Comparison of ENCODE assay signal across 8 mouse cellular contexts in the genomic region with DNA sequence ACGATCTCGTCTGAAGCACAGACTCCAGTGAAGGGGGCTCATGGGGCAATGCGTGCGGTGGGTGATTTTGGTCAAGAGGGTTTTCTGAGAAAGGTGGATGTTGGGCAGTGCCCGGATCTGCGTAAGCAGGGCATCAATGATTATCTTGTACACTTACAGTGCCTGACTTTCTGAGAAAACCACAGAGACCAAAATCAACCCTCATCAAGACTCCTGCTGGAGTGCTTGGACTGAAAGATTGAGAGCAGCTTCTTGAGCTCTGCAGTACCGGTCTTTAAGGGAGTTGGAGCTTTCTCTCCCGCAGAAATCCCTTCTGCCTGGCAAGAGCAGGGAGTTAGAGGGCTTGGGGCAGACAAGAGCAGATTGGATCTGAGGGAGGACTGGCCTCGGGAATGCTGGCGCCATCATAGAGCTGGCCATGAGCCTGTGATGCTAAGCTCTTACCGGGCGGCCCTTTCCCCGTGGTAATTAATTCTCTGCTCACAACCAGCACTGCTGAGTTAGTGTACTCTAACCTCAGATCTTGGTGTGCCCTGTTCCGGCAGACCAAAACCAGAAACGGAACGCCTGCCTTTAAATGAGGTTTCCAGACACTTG. TPM values are rescaled to one million over a fixed set of nuclear protein-coding genes. Genes with fewer than 3 reads are reported as not detected.
DNase-seq lines count a peak whose midpoint lies in the region; ATAC-seq and TF ChIP-seq lines count a peak whose summit lies in the region.

No protein-coding gene starts in this region.

- peak overlapping the region; percentile 66; the same call in 1 of the 2 replicates for H3K9ac ChIP-seq in forebrain, embryonic 16.5 days (replicated peaks; ENCODE audit: low read depth, low read length)
- H3K9ac ChIP-seq in kidney, postnatal 0 days (ENCODE audit: low read depth, low read length) = peak overlapping the region; percentile 73
- peak overlapping the region; percentile 64 for H3K9ac ChIP-seq in midbrain, embryonic 14.5 days (replicated peaks; ENCODE audit: low read length)

- ATAC-seq in forebrain, embryonic 16.5 days = no peak
- ATAC-seq in kidney, postnatal 0 days (replicated peaks; ENCODE audit: low FRiP score, low read depth) = no peak
- ATAC-seq in midbrain, embryonic 14.5 days (ENCODE audit: low FRiP score, low TSS enrichment) = no peak

- H3K4me2 ChIP-seq in forebrain, embryonic 16.5 days (ENCODE audit: low read length) = peak overlapping the region; percentile 98
- H3K4me2 ChIP-seq in kidney, postnatal 0 days (ENCODE audit: low read length) = peak overlapping the region; percentile 97
- peak overlapping the region; percentile 98 for H3K4me2 ChIP-seq in midbrain, embryonic 14.5 days (ENCODE audit: low read length)

- no peak overlapping the region for H3K27ac ChIP-seq in forebrain, embryonic 16.5 days (ENCODE audit: low read length)
- H3K27ac ChIP-seq in kidney, postnatal 0 days = peak overlapping the region; percentile 88; the same call in 1 of the 2 replicates
- H3K27ac ChIP-seq in midbrain, embryonic 14.5 days (replicated peaks; ENCODE audit: low read depth, low read length) = no peak overlapping the region

- no peaks in the 10 kb centered on the region for H3K9me3 ChIP-seq in forebrain, embryonic 16.5 days (ENCODE audit: control insufficient read depth, low read length)
- no peaks in the 10 kb centered on the region for H3K9me3 ChIP-seq in kidney, postnatal 0 days (replicated peaks; ENCODE audit: low read length)
- no peaks in the 10 kb centered on the region for H3K9me3 ChIP-seq in midbrain, embryonic 14.5 days (ENCODE audit: control insufficient read depth, low read length)

- H3K36me3 ChIP-seq in forebrain, embryonic 16.5 days (ENCODE audit: control insufficient read depth, insufficient read depth) = no peaks in the 10 kb centered on the region
- H3K36me3 ChIP-seq in kidney, postnatal 0 days (ENCODE audit: insufficient read depth, low read length) = no peaks in the 10 kb centered on the region
- H3K36me3 ChIP-seq in midbrain, embryonic 14.5 days (ENCODE audit: control insufficient read depth, insufficient read depth, low read length) = no peaks in the 10 kb centered on the region

- peak; percentile 29 for DNase-seq in adrenal gland, postnatal 14 days
- no peak for DNase-seq in adrenal gland, adult 8-10 months
- peak; percentile 13 for DNase-seq in right cerebral cortex, postnatal 25 days
- no peak for DNase-seq in right cerebral cortex, adult 18-20 months
- peak; percentile 22 for DNase-seq in kidney, postnatal 0 days (ENCODE audit: low spot score)
- peak; percentile 20 for DNase-seq in midbrain, embryonic 14.5 days
- no peak for DNase-seq in thymus, adult 18-20 months

- TF ChIP-seq CTCF in kidney, postnatal 0 days (IDR thresholded peaks at IDR 0.05; ENCODE audit: low read depth) = no peak

- H3K27me3 ChIP-seq in forebrain, embryonic 16.5 days (replicated peaks; ENCODE audit: control insufficient read depth, insufficient read depth, low read length) = peaks cover 8% of the 10 kb centered on the region
- no peaks in the 10 kb centered on the region for H3K27me3 ChIP-seq in kidney, postnatal 0 days (ENCODE audit: insufficient read depth, low read length)
- H3K27me3 ChIP-seq in midbrain, embryonic 14.5 days (ENCODE audit: control insufficient read depth, insufficient read depth, low read length) = peaks cover 24% of the 10 kb centered on the region

- H3K4me3 ChIP-seq in forebrain, embryonic 16.5 days (replicated peaks; ENCODE audit: low read length) = peak overlapping the region; percentile 71
- H3K4me3 ChIP-seq in kidney, postnatal 0 days (replicated peaks; ENCODE audit: low read depth, low read length) = peak overlapping the region; percentile 68
- peak overlapping the region; percentile 65 for H3K4me3 ChIP-seq in midbrain, embryonic 14.5 days (replicated peaks; ENCODE audit: low read depth, low read length)

- H3K4me1 ChIP-seq in forebrain, embryonic 16.5 days (replicated peaks; ENCODE audit: control insufficient read depth, insufficient read depth, low read length) = peaks cover 22% of the 10 kb centered on the region
- H3K4me1 ChIP-seq in kidney, postnatal 0 days (replicated peaks; ENCODE audit: insufficient read depth, low read length) = no peaks in the 10 kb centered on the region; the same call in 1 of the 2 replicates
- peaks cover 12% of the 10 kb centered on the region; the same call in 1 of the 2 replicates for H3K4me1 ChIP-seq in midbrain, embryonic 14.5 days (ENCODE audit: control insufficient read depth, insufficient read depth, low read length)

- 13% methylated on average over 16 of the region's 16 CpGs for WGBS in forebrain, embryonic 16.5 days
- 11% methylated on average over 16 of the region's 16 CpGs for WGBS in kidney, postnatal 0 days
- 13% methylated on average over 16 of the region's 16 CpGs for WGBS in midbrain, embryonic 14.5 days

RNA-seq across cellular contexts. Expression of gene Metrnl, which starts 2.4 kb away (rescaled TPM):
- 32.8 and 48.8 TPM in 2 replicates for total RNA-seq in adrenal gland, postnatal 14 days (2021)
- 10 to 100 TPM; 10.8 to 29.6 (median 21.0) TPM for total RNA-seq in adrenal gland, adult 8-10 months (2022)
- 6.0 and 6.3 TPM in 2 replicates for polyA plus RNA-seq in forebrain, embryonic 16.5 days (2015; fragmentation: Nextera tagmentation; extraction: Ambion mirVana)
- 29.3 and 35.4 TPM in 2 replicates for polyA plus RNA-seq in kidney, postnatal 0 days (2015; fragmentation: Nextera tagmentation; extraction: Ambion mirVana)
- polyA plus RNA-seq in midbrain, embryonic 14.5 days (2014; fragmentation: Nextera tagmentation; extraction: Ambion mirVana) = 10.2 and 11.0 TPM in 2 replicates

RNA-seq across cellular contexts. Expression of gene B3gntl1, which starts 30.8 kb away (rescaled TPM):
- 8.6 and 10.1 TPM in 2 replicates for total RNA-seq in adrenal gland, postnatal 14 days (2021)
- total RNA-seq in adrenal gland, adult 8-10 months (2022) = 10 to 100 TPM; 11.4 to 16.4 (median 14.5) TPM
- 7.4 and 7.8 TPM in 2 replicates for polyA plus RNA-seq in forebrain, embryonic 16.5 days (2015; fragmentation: Nextera tagmentation; extraction: Ambion mirVana)
- polyA plus RNA-seq in kidney, postnatal 0 days (2015; fragmentation: Nextera tagmentation; extraction: Ambion mirVana) = 5.2 and 5.3 TPM in 2 replicates
- 4.8 and 6.5 TPM in 2 replicates for polyA plus RNA-seq in midbrain, embryonic 14.5 days (2014; fragmentation: Nextera tagmentation; extraction: Ambion mirVana)

Comparison
In these comparisons a context has a peak if more than half of its experiments do, and no peak if none do; other contexts are left out.
1. DNase-seq: peak in adrenal gland, postnatal 14 days (single experiment), right cerebral cortex, postnatal 25 days (single experiment), kidney, postnatal 0 days (single experiment) and midbrain, embryonic 14.5 days (single experiment); none in adrenal gland, adult 8-10 months (single experiment), right cerebral cortex, adult 18-20 months (single experiment) and thymus, adult 18-20 months (0 of 2).
2. Peak in every context shown above with its lines, with median percentiles within 50 percentile points of each other: H3K4me2 ChIP-seq, H3K4me3 ChIP-seq and H3K9ac ChIP-seq.